Mouse (Mus musculus): ENCODE results near the gene Spdef. TPM values are rescaled to one million over a fixed set of nuclear protein-coding genes. Genes with fewer than 3 reads are reported as not detected.

Gene Spdef
- total RNA-seq (2021), result not detected
- long read RNA-seq, experiment 1, result 0 reads
- long read RNA-seq, experiment 2, result 0 reads

- intact Hi-C loops (cut with DNase I), result no loop called here
Observed at GRCm38 (mm10) chr17:27728770-27729169, at the start of gene Spdef. Gene Spdef (minus strand): TSS chr17:27728955.

GRCm38 (mm10) chr17:27777823-27778222 is 49.1 kb upstream of the Spdef start:
- intact Hi-C loops (cut with DNase I), result no loop called here
- DNase-seq, result no peak

More at GRCm38 (mm10) chr17:27728770-27729169, at the start of gene Spdef:
- no peak for DNase-seq

- intact Hi-C loops (cut with DNase I), result no loop called here
- no peak for DNase-seq
Observed at GRCm38 (mm10) chr17:27774198-27774597, 45.4 kb upstream of the Spdef start.

GRCm38 (mm10) chr17:27771616-27772015 is 42.9 kb upstream of the Spdef start:
- intact Hi-C loops (cut with DNase I), result no loop called here
- DNase-seq, result no peak

- DNase-seq, result peak; percentile 61 to 79
- intact Hi-C loops (cut with DNase I), result loop anchor here (10.0 kb wide), 1 partner anchor 204 kb away; the partner anchor contains the start of gene AI413582
Observed at GRCm38 (mm10) chr17:27768817-27769542, 40.2 kb upstream of the Spdef start.

GRCm38 (mm10) chr17:27767543-27767942 is 38.8 kb upstream of the Spdef start:
- intact Hi-C loops (cut with DNase I), result loop anchor here (10.0 kb wide), 1 partner anchor 203 kb away; the partner anchor contains the start of gene AI413582
- no peak for DNase-seq

- intact Hi-C loops (cut with DNase I), result loop anchor here (10.0 kb wide), 1 partner anchor 202 kb away; the partner anchor contains the start of gene AI413582
- no peak for DNase-seq
Observed at GRCm38 (mm10) chr17:27767120-27767519, 38.4 kb upstream of the Spdef start.

GRCm38 (mm10) chr17:27765066-27765465 is 36.3 kb upstream of the Spdef start:
- intact Hi-C loops (cut with DNase I), result loop anchor here (10.0 kb wide), 1 partner anchor 200 kb away; the partner anchor contains the start of gene AI413582
- no peak for DNase-seq

- DNase-seq, result no peak
- intact Hi-C loops (cut with DNase I), result loop anchor here (5.0 to 10.0 kb wide), 3 partner anchors 112 to 232 kb away; partner anchors contain the start of gene AI413582
Observed at GRCm38 (mm10) chr17:27764453-27764852, 35.7 kb upstream of the Spdef start.

- intact Hi-C loops (cut with DNase I), result loop anchor here (5.0 to 10.0 kb wide), 3 partner anchors 111 to 231 kb away; partner anchors contain the start of gene AI413582
- DNase-seq, result no peak
Observed at GRCm38 (mm10) chr17:27762884-27763283, 34.1 kb upstream of the Spdef start.

GRCm38 (mm10) chr17:27761639-27762336 is 33.0 kb upstream of the Spdef start:
- peak; percentile 73 to 85 for DNase-seq
- intact Hi-C loops (cut with DNase I), result loop anchor here (5.0 to 10.0 kb wide), 3 partner anchors 109 to 229 kb away; partner anchors contain the start of gene AI413582

- intact Hi-C loops (cut with DNase I), result loop anchor here (5.0 to 10.0 kb wide), 3 partner anchors 108 to 228 kb away; partner anchors contain the start of gene AI413582
- no peak for DNase-seq
Observed at GRCm38 (mm10) chr17:27760169-27760568, 31.4 kb upstream of the Spdef start.

- intact Hi-C loops (cut with DNase I), result no loop called here
- DNase-seq, result no peak
Observed at GRCm38 (mm10) chr17:27751314-27752202, 22.8 kb upstream of the Spdef start.

GRCm38 (mm10) chr17:27750451-27750942 is 21.7 kb upstream of the Spdef start:
- DNase-seq, result no peak
- intact Hi-C loops (cut with DNase I), result no loop called here

GRCm38 (mm10) chr17:27748123-27748522 is 19.4 kb upstream of the Spdef start:
- intact Hi-C loops (cut with DNase I), result no loop called here
- no peak for DNase-seq

GRCm38 (mm10) chr17:27746446-27746845 is 17.7 kb upstream of the Spdef start:
- DNase-seq, result no peak
- intact Hi-C loops (cut with DNase I), result no loop called here

GRCm38 (mm10) chr17:27740961-27741360 is 12.2 kb upstream of the Spdef start:
- no peak for DNase-seq
- intact Hi-C loops (cut with DNase I), result no loop called here

- DNase-seq, result no peak
- intact Hi-C loops (cut with DNase I), result no loop called here
Observed at GRCm38 (mm10) chr17:27734344-27735073, 5.8 kb upstream of the Spdef start.

GRCm38 (mm10) chr17:27732694-27733093 is 3.9 kb upstream of the Spdef start:
- intact Hi-C loops (cut with DNase I), result no loop called here
- no peak for DNase-seq
